Mouse (Mus musculus) CD4-positive, CD25-positive, alpha-beta regulatory T cell, adult 2 months (primary cell): ENCODE measurements around the gene Tbc1d9.
"Not testable (repeated sequence)": the region's sequence is repeated elsewhere in the genome, so short reads cannot be mapped to it uniquely, and the experiment has no call there.

Experiments used
- DNase-seq: peaks from one replicate; pipeline ENCODE4 v3.0.0-alpha.2; 2012; ENCODE audit warnings: low read depth, low spot score

Tbc1d9 gene

GRCm38 (mm10) chr8:83227336-83227735 is 62.2 kb downstream of the Tbc1d9 start:
- no peak for DNase-seq

GRCm38 (mm10) chr8:83233099-83233498 is 67.9 kb downstream of the Tbc1d9 start:
- DNase-seq, result no peak

- DNase-seq, result no peak
Measured at GRCm38 (mm10) chr8:83239341-83239740, 74.2 kb downstream of the Tbc1d9 start.

- no peak for DNase-seq
Measured at GRCm38 (mm10) chr8:83244151-83244550, 79.0 kb downstream of the Tbc1d9 start.

- no peak for DNase-seq
Measured at GRCm38 (mm10) chr8:83250858-83251257, 85.7 kb downstream of the Tbc1d9 start.

GRCm38 (mm10) chr8:83251362-83252246 is 86.5 kb downstream of the Tbc1d9 start:
- DNase-seq, result no peak

- no peak for DNase-seq
Measured at GRCm38 (mm10) chr8:83252791-83253190, 87.6 kb downstream of the Tbc1d9 start.

- DNase-seq, result no peak
Measured at GRCm38 (mm10) chr8:83257631-83258030, 92.5 kb downstream of the Tbc1d9 start.

- DNase-seq, result peak; percentile 74
Measured at GRCm38 (mm10) chr8:83260418-83261215, 95.5 kb downstream of the Tbc1d9 start.

GRCm38 (mm10) chr8:83271172-83271571 is 106.0 kb downstream of the Tbc1d9 start:
- DNase-seq, result no peak

- no peak for DNase-seq
Measured at GRCm38 (mm10) chr8:83272464-83272863, 107.3 kb downstream of the Tbc1d9 start.

- DNase-seq, result no peak
Measured at GRCm38 (mm10) chr8:83274470-83274869, 109.3 kb downstream of the Tbc1d9 start.

GRCm38 (mm10) chr8:83278431-83278830 is 113.3 kb downstream of the Tbc1d9 start:
- DNase-seq, result no peak

- no peak for DNase-seq
Measured at GRCm38 (mm10) chr8:83285391-83285790, 120.2 kb downstream of the Tbc1d9 start.

GRCm38 (mm10) chr8:83290176-83290575 is 125.0 kb downstream of the Tbc1d9 start, which contains the start of gene Ucp1:
Gene Ucp1 (plus strand): TSS chr8:83290352.
- DNase-seq, result no peak

- DNase-seq, result no peak
Measured at GRCm38 (mm10) chr8:83297375-83297774, 132.2 kb downstream of the Tbc1d9 start.

- DNase-seq, result peak; percentile 45
Measured at GRCm38 (mm10) chr8:83300135-83300534, 135.0 kb downstream of the Tbc1d9 start.

- DNase-seq, result no peak
Measured at GRCm38 (mm10) chr8:83304946-83305345, 139.8 kb downstream of the Tbc1d9 start.

- no peak for DNase-seq
Measured at GRCm38 (mm10) chr8:83309836-83310235, 144.7 kb downstream of the Tbc1d9 start.

GRCm38 (mm10) chr8:83315084-83315483 is 149.9 kb downstream of the Tbc1d9 start:
- DNase-seq, result not testable (repeated sequence)

GRCm38 (mm10) chr8:83315691-83316090 is 150.5 kb downstream of the Tbc1d9 start:
- DNase-seq, result no peak

- DNase-seq, result no peak
Measured at GRCm38 (mm10) chr8:83320543-83320942, 155.4 kb downstream of the Tbc1d9 start.
